Mouse (Mus musculus) spleen, adult 2 months (tissue): ENCODE measurements around the gene Ankrd12.

Experiments
- CTCF ChIP-seq: fragments of 200-500 bp; IDR thresholded peaks from 2 replicates; pipeline ENCODE4 v1.5.1; 2011; ENCODE audit warnings: mild to moderate bottlenecking, inconsistent platforms; ENCODE audit not compliant: insufficient read depth, insufficient read length, insufficient replicate concordance; ENCODE audit errors: extremely low read depth
- POLR2A ChIP-seq: fragments of 200-500 bp; IDR thresholded peaks from 2 replicates; pipeline ENCODE4 v1.6.1; 2011; ENCODE audit warnings: low read depth, low read length, inconsistent platforms

GRCm38 (mm10) chr17:65988151-65988820, 88.6 kb downstream of the Ankrd12 start:
- TF ChIP-seq POLR2A: no peak
- TF ChIP-seq CTCF: no peak
